Mouse (Mus musculus) frontal cortex, postnatal 36 days (tissue): ENCODE measurements around the gene Ywhah.
A peak's percentile ranks its signal among the peaks of the same experiment; 100 is the strongest.
"Not testable (repeated sequence)": the region's sequence is repeated elsewhere in the genome, so short reads cannot be mapped to it uniquely, and the experiment has no call there.

Experiments
- DNase-seq, 2 experiments: peaks; one replicate each; pipeline ENCODE4 v3.0.0; 2022; ENCODE audit warnings: low spot score in 2 of 2

Ywhah gene

GRCm38 (mm10) chr5:33011132-33012106 lies 7.2 kb upstream of the Ywhah start:
- peak in 1 of 2 experiments; percentile 48 for DNase-seq

DNA sequence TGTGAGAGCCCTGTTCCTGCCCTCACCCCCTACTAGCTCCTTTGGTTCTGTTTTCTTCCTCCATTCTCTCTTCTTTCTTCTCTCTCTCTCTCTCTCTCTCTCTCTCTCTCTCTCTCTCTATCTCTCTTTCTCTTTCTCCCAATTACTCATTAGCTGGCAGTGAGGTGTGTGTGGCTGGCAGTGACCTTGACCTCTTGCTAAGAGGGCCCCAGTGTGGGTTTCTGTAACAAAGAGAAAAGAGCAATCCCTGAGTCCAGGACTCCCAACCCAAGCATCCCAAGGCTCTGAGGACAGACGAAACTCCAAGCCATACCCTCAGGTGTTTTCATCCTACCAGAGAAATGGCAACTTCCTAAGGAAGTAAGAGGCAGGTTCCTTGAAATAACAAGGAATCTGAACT lies 4.5 kb upstream of the Ywhah start:
- no peak for DNase-seq

DNA sequence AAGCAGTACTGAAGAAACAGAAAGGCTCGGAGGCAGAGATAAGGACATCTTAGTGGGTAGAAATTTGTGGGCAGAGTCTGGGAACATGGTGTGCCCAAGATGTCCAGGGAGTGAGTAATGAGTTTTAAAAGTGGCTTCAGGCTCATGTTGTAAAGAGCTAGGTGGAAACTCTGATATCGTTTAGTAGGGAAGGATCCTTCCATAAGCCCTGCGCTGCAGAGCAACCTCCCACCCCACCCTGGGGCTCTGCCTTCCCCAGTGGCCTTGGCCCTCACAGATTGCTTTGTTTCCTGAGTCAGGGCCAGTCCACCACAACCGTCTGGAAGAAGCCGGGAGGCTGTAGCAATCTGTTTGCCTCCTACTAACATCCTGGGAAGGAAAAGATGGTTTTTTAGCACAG lies 3.0 kb upstream of the Ywhah start:
- peak in 1 of 2 experiments; percentile 41 for DNase-seq

DNA sequence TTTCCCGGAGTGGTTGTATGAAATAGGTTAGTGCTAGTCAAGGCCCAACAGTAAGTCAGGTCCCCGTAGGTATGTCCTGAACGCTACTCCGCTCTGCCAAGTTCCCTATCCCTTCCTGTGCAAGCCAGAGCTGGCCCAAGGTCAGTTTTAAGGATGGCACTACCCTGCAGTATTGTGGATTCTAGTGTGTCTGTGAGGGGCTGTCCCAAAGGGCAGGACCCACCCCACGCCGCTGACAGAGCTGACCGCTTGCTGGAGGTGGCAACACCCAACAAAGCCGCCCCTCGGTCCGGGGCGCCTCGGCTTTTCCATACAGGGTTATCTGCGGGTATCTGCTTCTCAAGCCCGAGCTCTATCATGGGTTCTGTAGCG lies 441 bp upstream of the Ywhah start:
- DNase-seq, result no peak

DNA sequence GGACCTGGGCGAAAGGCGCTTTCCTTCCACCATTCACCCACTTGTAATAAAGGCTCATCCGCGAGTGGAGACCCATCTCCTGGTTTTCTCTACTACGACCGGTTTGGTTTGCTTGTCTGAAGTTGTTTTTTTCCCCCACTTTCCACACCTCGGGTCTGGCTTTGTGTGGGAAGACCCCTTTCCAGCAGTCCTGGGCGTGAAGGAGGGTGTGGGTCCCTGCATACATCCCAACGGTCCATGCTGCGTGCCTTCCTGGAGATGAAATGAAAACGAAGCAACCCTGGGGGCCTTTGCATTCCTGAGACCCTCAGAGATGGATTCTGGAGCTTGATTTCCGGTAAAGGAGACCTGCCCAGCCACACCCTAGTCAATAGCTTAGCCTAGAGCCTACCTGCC lies 808 bp downstream of the Ywhah start:
- DNase-seq, result peak in 1 of 2 experiments; percentile 28

- peak in 1 of 2 experiments; percentile 55 for DNase-seq
Measured at GRCm38 (mm10) chr5:33021622-33022021, 3.0 kb downstream of the Ywhah start.

- no peak for DNase-seq
Measured at GRCm38 (mm10) chr5:33023337-33023736, 4.7 kb downstream of the Ywhah start.

DNA sequence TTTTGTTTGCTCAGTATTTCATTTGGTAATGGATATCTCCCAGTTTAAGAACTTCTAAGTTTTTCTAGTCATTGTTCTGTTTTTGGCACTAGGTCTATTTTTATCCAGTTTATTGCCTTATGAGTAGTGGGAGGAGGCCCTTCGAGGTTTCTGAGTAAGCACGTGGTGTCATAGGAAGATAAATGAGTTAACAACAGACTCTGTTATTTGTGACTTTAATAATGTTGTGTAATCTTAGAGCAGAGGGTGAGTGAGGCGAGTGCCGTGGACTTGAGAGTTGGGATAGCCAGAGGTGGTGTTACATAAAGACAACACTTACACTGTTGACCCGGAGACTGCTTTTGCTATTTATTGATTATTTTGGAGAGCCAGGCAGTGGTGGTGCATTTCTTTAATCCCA lies 5.9 kb downstream of the Ywhah start:
- DNase-seq, result no peak

DNA sequence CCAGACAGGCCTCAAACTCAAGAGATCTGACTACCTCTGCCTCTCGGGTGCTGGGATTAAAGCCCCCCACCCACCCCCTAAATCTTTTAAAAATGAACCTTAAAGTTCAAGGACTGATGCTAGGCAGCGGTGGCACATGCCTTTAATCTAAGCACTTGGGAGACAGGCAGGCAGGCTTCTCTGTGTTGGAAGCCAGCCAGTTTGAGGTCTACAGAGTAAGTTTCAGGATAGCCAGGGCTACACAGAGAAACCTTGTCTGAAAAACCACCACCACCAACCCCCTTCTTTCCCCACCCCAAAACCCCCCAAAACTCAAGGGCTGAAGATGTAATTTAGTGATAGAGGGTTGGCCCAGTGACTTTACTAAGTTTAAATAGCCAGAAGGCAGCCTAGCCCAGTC lies 10.0 kb downstream of the Ywhah start:
- no peak for DNase-seq

DNA sequence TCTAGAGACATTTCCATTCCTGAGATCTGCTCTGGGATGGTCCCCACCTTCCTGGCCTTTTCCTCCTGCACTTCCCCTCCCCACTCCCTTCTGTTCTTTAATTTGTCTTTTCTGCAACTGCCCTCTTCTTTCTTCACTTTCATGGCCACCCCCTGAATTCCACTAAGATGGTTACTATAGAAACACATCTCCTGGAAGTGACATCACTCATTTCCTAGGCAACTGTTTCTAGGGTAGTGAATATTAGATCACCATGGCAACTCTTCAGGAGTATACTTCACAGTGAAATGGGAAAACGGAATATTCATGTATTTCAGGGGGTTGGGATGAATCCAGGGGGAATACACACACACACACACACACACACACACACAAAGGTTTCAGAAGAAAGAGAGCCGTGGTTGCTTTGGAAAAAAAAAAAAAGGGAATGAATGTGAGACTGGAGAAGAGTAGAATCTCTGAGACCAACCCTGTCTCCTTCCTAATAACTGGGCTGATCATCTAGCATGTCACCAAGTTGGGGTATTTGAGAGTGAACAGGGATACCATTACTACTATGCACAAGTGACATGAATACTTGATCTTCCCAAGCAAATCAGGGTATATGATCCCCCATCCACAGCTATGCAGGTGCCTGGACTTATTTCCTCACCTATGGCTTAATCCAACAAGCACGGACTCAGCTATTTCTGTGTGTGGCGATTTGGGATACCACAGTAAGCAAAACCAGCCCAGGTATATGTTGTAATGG lies 12.0 kb downstream of the Ywhah start:
- peak in 1 of 2 experiments; percentile 45 for DNase-seq

GRCm38 (mm10) chr5:33032036-33032773 lies 13.6 kb downstream of the Ywhah start:
- DNase-seq, result peak in 1 of 2 experiments; percentile 24

DNA sequence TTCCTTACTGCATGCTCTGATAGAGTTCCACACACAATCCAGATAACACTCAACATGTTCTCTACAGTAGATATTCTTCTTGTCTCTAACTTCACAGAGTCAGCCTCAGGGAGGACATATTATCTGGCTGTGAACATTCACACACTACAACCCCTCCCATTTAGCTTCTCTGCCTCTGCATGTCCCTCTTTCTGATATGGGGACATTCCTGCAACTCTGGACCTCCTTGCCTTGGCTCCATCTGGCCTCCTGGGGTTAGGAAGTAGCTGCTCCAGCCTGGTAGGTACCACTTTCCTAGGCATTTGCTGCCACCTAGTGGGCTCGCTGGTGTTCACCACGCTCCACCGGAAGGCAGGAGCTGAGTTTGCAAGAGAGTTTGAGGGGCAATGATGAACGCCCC lies 14.5 kb downstream of the Ywhah start:
- DNase-seq, result peak; percentile 82 to 84

DNA sequence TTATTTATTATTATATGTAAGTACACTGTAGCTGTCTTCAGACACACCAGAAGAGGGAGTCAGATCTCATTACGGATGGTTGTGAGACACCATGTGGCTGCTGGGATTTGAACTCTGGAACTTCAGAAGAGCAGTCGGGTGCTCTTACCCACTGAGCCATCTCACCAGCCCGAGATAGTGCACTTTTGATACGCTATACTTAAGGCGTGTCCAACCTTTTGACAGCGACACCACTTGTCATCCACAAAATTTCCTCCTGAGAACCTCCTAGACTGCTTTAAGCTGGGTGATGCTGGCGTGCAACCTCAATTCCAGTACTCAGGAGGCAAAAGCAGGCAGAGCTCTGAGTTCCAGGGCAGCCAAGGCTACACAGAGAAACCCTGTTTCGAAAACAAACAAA lies 15.0 kb downstream of the Ywhah start:
- not testable (repeated sequence) for DNase-seq

DNA sequence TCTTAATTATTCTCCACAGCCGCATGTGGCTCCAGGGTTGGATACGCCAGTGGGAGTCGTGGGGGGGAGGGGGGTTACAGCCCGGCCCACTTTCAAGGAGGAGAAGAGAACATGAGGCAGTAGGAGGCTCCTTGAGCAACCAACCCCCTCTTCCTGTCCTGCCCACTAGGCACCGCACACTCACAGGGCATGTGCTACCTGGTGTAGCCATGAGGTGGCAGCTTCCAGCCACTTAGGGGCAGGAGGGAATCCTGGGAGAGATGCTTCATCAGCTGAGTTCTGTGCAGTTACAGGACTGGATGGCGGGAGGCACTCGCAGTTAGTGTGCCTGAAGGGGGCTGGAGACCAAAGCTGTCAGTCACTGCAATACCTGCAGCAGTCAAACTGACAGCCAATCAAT lies 15.5 kb downstream of the Ywhah start:
- DNase-seq, result no peak

DNA sequence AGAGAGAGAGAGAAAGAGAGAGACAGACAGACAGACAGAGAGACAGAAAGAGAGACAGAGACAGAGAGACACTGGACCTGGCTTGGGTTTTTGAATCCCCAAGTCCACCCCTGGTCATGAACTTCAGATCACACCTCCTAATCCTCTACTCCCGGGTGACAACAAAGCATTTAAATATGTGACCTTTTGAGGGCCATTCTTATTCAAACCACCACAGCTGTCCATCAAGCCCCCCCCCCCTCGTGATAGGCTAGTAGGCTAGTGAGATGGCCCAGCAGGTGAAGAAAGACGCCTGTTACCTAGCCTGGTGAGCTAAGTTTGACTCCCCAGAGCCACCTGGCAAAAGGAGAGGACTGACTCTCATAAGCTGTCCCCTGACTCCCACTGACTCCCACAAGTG lies 16.3 kb downstream of the Ywhah start:
- no peak for DNase-seq

DNA sequence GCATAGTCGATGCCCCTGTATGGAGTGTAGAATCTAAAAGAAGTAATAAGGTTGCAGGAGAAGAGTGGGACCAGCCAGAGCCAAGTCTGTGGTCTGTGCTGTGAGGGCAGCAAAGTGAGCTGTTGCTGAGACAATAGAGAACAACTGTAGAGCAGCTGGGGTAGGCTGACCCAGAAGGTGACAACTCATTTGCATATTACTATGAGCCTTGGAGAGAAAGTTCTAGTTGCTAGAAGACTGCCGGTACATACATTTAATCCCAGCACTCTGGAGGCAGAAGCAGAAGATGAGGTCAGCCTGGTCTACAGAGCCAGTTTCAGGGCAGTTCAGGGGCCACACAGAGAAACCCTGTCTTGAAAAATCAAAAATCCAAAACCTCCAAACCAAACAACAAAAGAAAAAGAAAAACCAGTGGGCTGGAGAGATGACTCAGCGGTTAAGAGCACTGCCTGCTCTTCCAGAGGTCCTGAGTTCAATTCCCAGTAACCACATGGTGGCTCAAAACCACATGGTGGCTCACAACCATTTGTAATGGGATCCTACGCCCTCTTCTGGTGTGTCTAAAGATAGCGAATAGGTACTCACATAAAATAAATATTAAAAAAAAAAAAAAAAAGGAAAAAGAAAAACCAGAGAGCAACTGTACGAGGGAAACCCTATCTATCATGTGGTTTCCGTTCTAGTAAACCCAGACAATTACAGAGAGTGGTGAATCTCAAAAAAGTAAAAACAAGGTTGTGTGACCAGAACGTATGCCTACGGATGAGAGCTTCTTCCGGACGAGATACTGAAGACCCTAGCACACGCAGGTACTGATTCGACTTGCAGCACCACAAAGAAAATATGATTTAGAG lies 20.3 kb downstream of the Ywhah start:
- DNase-seq, result no peak

DNA sequence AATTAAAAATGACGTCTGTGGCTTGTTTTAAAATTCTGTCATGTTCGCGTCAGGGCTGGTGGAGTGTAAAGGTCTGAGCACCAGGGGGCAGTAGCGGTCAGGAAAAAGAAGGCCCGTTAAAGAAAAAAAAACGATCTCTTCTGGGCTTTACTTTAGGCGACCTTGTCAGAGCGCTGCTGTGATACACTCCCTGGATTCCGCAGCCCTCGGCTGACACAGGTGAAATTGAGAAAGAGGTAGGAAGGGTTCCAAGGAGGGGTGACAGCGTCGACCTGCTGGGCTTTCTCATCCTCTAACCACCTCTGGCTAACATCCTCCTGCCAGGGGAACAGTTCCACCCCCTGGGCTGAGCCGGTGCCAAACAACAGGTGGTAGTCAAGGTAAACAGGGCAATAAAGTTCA lies 20.9 kb downstream of the Ywhah start:
- peak; percentile 59 to 73 for DNase-seq

GRCm38 (mm10) chr5:33040735-33041134 lies 22.1 kb downstream of the Ywhah start:
- DNase-seq, result not testable (repeated sequence)

GRCm38 (mm10) chr5:33043397-33043796 lies 24.8 kb downstream of the Ywhah start:
- no peak for DNase-seq

DNA sequence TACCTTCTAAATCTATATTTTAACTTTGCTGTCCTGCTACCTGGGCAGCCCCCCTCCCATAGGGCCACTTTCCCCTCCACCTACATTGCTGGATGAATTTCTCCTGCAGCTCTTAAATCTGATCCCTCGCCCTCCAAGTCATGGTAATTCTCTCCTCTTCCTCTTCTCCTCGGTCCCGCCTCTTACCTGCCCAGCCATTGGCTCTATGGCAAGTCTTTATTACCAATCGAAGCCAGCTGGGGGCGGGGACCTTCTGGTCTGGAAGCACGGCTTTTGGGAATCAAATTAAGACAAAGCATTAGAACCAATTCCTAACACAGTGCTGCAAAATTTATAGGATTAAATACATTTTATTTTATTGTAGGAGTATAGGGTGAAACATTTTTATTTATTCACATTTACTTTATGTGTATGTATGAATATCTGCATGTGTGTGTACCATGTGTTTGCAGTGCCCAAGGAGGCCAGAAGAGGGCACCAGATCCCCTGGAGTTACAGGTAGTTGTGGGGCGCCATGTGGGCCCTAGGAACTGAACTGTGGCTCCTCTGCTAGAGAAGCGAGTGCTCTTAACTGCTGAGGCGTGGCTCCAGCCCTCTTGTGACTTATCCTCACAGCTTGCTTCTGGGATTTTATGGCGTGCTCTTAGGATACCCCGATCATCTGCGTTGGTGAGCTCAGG lies 26.2 kb downstream of the Ywhah start:
- no peak for DNase-seq

DNA sequence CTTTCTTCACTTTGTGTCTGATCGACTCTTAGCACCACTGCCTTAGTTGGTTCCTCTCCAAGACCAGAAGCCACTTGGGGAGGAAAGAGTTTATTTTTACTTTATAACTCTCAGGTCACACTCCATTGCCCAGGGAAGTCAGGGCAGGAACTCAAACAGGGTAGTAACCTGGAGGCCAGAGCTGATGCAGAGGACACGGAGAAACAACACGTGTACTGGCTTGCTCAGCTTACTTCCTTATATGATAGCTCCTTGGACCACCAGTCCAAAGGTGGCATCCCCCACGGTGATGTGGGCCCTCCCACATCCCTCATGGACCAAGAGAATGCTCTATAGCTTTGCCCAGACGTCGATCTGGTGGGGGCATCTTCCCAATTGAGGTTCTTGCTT lies 26.7 kb downstream of the Ywhah start:
- DNase-seq, result no peak
